Mouse (Mus musculus): ENCODE measurements at regions not wholly inside any gene's neighbourhood (a gene's known extent, or its start where the extent isn't known, plus 50 kb on each side); places are given as distances from the start of the nearest gene placed in this dataset.

DNA sequence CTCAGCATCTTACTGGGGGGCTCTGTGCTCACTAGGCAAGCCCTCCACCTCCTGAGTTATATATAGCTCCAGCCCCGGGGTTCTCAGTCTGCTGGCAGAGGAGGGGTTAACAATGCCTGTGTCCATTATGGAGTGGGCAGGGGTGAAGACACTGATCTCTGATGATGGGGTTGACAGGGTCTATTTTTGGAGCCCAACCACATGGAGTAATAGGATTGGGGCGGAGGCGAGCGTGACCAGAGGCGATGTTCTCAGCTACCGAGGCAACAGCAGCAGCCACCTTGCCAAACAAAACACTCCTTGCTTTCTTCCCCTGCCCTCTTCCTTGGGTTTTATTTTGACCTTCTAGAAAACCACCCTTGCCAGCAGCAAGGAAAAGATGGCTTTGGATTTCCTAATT, 141.1 kb upstream of the Gli2 start:
- DNase-seq (ENCODE audit: low read depth, low spot score) = no peak

DNA sequence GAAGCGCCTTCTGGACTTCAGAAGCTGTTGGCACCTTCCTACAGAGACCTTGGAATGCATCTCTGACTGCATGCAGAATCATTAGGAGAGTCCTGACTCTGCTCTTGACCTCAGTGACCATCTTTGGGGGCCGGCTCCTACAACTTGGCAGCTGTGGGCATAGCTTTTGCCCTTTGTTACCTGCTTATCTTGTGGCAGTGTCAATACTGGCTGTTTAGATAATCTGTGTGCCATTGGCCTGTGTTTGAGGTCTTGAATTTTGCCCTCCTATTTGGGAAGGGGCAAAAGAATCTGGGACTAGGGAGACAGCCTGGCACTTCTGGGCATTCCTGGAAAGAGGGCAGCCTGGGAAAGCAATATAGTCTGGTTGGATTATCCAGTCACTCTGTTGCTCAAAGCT, 137.8 kb upstream of the Gli2 start:
- no peak for DNase-seq (ENCODE audit: low read depth, low spot score)

DNA sequence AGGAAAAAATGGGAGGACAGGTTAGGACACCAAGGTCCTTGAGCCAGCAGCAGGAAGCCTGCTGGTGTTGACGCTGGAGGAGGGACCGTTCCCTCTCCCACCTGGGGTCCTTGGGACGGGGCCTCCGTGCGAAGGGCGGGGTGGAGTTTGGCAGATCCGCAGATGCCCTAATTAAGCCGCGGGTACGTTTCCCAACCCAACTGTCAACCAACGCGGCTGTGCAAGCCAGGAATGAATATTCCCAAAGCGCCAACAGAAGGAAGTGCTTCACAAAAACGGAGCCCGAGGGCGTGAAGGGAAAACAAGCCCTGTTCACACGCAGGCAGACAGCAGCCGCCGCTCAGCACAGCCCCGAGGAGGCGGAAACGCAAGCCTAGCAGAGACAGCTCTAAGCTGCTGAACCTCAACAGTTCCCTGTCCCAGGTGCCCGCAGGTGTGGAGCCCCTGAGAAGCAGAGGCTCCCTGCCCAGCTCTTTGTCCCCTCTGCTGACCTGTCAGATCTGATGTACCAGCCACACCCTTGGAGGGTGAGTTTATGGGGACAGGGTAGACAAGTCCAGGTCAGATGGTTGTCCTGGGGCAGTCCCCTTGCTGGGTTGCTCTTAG, 136.1 kb upstream of the Gli2 start:
- peak; percentile 48 for DNase-seq (ENCODE audit: low read depth, low spot score)

DNA sequence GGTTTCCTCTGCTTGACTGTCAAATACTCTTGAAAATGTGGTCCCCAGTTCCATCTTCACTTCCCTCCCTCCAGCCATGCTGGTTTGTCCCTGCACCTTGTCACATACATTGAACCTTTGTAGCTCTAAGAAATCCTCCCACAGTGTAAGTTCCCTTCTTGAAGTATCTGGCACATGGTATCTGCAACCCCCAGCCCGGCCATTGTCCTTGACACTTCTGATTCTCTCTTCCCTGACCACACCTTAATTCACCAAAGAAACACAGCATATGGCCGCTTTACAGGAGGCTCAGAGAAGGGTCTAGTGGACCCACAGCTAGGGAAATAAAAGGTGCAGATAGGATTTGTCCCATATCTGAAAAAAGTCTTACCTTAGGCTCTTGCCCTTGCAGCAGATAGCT, 133.9 kb upstream of the Gli2 start:
- DNase-seq (ENCODE audit: low read depth, low spot score) = peak; percentile 64

DNA sequence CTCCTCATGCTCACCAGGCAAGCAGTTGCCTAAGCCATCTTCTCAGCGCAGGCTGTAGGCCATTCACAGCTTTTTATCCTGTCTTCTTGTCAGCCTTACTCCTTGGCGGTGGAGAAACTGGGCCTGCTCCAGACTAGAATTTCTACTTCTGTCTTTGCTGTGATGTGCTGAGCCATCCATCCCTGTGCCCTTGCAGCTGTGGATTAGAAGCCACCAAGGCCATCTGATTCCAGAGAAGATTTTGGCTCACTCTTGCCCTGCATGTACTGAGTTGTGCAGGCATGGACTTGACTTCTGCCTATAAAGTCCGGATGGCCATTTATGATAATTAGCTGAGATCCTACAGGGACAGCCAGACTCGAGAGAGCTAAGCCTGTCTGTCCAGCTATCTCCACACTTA, 133.4 kb upstream of the Gli2 start:
- DNase-seq (ENCODE audit: low read depth, low spot score) = no peak

DNA sequence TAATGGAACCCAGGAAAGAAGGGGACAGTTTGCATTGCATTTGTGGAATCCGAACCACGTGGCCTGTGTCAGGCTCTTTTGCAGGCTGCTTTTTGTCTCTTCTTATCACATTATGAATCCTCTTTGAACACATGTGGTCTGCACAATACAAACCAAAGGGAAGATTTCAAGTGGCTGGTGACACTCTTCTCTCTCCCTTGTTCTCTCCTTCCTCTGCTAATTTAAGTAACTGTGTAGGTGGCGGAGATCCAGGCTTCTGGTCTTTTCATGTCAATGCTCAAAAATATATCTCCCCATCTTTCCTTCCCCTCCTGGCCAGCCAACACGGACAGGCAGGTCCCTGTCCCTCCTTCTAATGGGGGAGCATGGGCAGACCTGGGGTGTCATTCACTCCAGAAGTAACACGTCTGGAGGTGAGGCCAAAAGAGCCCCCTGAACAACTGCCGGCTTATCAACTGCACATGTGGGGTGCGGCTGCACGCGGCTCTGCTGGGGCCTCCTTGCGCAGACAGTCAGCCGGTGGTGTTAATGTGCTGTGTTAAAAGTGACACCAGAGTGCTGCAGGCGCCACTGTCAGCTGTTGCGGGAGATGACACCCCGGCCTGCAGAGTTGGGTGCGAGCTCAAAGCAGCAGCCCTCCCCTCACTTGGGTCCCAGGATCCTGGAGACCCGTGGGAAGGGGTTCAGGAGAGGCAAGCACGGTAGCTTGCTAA, 130.3 kb upstream of the Gli2 start:
- DNase-seq (ENCODE audit: low read depth, low spot score) = no peak

DNA sequence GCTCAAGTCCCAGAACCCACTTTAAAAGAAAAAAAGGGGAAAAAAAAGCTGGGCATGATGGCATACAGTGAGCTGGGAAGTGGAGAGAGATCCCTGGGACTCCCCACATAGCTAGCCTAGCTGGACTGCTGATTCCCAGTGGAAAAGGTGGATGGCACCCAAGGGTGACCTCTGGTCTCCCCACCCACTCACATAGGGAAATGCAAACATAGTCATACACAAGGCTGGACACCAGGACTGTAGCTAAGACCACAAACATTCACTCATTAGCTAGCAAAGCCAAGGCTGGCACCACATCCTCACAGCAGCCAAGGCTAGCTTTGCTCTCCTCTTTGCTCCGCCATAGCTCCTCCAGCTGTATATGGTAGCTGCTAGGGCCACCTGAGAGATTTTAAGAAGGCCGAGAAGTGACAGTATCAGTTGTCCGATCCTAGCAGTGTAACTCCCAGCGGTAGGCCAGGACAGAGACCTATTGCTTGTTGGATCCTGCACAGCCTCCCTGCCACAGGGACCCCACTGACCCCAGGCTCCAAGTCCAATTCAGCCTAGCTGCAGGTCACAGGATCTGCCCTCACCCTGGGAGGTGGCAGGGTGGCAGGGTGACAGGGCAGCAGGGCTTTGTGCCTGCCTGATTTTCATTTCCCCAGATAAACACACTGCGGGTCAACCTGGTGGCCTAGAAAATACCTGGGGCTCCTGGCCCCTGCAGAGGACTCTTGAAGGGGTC, 119.8 kb upstream of the Gli2 start:
- DNase-seq (ENCODE audit: low read depth, low spot score) = no peak

DNA sequence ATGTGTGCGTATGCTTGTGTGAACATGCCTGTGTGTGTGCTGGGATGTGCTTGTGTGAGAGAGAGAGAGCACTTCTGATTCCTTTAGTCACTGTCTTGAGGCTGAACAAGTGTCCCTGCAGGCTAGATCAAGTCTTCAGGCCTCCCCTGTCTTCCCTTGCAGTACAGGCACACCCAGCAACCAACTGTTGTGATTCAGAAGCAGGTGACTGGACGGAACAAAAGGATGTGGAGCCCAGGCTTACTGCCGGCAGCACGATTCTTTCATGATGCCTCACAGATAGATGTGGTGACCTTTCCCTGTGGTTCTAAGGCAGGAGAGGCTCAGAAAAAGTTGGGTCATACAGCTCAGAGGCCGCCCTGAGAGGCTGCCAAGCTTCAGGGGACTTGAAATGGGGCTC, 114.0 kb upstream of the Gli2 start:
- peak; percentile 88 for DNase-seq (ENCODE audit: low read depth, low spot score)

DNA sequence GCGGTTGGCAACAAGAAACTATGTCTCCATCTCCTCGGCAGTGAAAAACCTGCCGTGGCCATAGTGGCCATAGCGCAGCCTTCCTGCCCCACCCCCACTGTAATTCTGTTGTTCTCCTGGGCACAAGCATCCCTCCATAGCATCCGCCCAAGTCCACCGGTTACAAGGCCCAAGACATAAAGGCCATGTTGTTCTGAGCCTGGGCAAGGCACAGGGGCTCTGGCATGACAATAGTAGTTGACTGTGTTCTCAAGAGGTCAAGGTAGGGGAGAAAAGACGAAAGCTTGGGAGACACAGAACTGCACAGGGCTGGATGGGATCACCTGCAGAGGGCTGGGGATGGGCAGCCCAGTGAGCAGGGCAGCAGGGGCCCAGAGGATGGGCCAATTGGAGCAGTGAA, 112.9 kb upstream of the Gli2 start:
- peak; percentile 64 for DNase-seq (ENCODE audit: low read depth, low spot score)

DNA sequence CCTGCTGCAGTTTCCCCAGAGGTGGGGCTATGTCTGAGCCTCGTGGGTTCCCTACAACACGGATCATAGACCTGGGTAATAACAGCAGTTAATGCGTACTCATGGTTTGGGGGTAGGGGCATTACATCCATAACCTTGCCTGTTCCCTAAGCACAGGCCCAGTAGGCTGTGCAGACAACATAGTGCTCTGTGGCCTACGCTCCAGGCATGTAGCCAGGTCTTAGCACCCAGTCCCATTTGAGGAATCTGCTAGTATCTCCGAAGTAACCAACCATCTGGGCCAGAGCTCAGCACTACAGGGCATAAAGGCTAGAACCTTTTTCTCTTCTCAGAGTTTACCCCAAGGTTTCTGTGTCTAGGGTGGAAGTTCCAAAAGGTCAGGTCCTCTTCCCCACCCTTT, 111.4 kb upstream of the Gli2 start:
- DNase-seq (ENCODE audit: low read depth, low spot score) = no peak

DNA sequence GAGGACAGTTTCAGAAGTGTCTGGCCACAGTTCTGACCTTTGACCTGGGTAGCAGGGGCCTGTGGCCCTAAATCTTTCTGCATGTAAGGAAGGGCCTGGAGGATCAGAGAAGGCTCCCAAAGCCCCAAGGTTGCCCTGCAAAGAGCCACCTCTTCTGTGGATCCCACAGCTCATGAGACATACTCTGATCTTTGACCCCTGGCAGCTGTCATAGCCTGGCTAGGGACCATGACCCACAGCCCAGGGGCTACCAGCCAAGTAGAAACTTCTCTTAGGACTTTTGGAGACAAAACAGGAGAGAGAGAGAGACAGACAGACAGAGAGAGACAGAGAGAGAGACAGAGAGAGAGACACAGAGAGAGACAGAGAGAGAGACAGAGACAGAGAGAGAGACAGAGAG, 110.4 kb upstream of the Gli2 start:
- DNase-seq (ENCODE audit: low read depth, low spot score) = no peak

DNA sequence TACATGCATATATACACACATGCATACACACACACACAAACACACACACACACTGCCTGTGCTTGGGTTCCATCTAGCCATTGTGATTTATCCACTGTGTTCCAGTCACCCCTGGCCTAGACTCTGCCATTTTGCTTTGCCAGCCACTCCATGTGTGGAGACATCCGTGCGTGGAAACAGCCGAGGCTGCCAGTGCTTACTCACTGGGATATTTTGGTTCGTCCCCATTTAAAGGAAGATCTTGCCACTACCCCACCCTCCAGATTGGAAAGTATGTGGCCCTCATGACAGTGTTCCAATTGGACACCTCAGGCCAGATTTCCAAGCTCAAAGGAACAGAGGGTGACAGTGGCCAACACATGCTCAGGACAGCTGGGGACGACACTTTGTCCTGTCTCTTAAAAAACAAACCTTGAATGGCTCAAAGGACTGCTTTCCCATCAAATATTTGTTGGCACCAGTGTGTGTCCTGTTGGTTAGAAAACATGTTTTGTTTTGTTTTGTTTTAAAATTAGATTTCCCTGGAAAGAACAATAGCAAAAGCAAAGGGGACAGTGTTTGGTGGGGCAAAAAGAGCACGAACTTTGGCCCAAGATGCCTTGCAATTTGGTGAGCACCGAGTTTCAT, 109.8 kb upstream of the Gli2 start:
- no peak for DNase-seq (ENCODE audit: low read depth, low spot score)

DNA sequence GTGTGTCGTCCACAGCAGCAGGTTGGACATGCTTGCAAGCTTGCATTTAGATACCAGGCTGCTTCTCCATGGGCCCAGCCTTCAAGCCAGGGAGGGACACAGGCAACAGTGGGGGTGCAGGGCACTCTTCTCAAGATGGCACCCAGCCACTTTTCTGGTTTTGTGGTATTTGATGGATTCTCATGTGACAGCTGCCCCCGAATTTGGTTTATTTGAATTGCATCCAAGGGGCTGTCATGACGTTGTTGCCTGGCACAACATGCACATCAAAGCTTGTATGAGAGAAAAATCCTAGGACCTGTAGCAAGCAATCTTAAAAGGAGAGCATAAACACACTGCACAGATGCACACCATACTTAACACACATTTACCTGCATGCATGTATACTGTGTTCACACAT, 108.3 kb upstream of the Gli2 start:
- no peak for DNase-seq (ENCODE audit: low read depth, low spot score)

DNA sequence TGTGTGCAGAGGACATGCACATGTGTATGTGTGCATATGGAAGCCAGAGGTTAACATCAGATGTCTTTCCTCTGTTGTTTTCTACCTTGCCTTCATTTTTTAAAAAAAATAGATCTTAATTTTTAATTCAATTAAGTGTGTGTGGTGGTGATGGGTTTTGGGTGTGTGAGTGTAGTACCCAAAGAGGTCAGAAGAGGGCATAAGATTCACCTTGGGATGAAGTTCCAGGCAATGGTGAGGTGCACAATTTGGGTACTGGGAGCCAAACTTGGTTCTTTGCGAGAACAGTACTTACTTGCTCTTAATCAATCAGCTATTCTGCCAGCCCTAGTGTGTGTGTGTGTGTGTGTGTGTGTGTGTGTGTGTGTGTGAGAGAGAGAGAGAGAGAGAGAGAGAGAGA, 106.9 kb upstream of the Gli2 start:
- peak; percentile 25 for DNase-seq (ENCODE audit: low read depth, low spot score)

DNA sequence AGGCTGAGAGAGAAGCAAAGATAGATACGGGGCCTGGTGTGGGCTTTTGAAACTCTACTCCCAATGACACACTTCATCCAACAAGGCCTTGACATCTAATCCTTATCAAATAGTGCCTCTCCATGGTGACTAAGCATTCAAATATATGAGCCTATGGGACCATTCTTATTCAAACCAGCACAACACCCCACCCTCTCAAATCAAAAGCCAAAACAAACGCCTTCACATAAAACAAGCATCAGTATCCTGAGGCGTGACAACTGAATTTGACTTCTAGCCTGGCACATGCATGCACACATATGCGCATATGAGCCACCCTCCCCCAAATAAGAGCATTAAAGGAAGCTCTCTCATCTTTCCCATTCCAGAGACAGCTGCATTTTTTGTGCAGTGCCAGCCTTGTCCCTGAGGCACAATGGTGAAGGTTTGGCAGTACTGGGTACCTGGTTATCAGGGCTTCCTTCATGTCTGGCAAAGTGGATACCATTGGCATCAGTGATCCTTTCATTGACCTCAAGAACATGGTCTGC, 103.8 kb upstream of the Gli2 start:
- peak; percentile 70 for DNase-seq (ENCODE audit: low read depth, low spot score)

DNA sequence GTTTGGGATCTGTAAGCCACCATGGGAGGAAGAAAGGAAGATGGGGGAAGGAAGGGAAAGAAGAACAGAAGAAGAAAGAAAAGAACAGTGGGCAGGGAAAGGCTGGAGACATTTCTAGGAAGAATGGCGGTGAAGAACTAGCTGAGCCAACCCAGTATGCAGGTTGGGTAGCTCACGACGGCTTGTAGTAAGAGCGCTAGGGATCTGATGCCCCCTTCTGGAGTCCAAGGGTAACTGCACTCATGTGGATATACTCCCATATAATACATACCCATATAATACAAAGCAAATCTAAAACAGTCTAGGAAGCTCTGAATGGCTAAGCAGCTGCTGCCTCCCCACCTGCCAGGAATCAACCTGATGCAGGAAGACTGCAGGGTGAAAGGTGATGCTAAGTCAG, 100.2 kb upstream of the Gli2 start:
- peak; percentile 88 for DNase-seq (ENCODE audit: low read depth, low spot score)

DNA sequence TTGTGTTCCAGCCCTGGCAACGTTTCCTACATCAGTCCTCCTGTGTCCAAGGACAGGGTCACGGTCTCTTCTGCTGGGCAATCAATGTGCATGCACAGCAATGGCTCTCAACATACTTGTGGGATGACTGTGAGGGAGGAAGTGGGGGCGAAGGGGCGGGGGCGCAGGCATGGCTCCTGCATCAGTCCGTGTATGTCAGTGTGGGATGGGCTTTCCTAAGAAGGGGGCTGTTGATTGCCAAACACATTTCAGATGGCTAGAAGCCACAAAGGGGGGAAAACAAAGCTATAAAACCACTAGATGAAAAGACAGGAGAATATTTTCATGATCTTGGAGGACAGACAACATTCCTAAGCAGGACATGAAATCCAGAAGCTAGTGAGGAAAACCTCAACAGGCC, 99.4 kb upstream of the Gli2 start:
- DNase-seq (ENCODE audit: low read depth, low spot score) = no peak

DNA sequence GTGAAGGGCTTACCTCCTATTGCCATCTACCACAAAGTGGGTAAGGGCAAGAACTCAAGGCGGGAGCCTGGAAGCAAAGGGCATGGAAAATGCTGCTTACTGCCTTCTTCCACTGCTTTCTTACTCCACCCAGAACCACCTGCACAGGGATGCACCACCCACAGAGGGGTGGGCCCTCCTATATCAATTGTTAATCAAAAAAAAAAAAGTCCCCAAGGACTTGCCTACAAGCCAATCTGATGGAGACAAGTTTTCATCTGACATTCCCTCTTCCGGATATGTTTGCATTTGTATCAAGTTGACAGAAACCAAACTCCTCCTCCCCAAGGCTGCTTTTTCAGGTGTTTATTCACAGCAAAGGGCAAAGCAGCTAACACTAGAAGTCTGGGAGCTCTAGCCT, 94.1 kb upstream of the Gli2 start:
- DNase-seq (ENCODE audit: low read depth, low spot score) = peak; percentile 79

DNA sequence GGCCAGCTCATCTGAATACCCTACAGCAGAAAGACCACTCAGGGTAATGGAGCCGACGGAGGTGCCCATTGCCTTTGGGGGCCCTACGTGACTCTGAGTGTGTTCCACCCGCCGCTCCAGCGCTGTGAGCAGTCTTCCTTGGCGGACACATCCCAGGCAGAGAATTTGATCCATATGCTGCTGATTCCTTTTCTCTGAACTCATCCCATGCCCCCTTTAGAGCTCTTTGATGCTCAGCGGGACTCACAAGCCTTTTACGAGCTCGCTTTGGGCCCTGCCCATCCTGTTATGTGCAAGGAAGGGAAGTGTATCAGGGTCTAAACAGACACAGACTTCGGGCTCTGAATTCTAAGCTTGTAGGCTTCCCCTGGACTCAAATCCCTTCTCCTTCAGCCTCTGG, 90.4 kb upstream of the Gli2 start:
- DNase-seq (ENCODE audit: low read depth, low spot score) = peak; percentile 40

DNA sequence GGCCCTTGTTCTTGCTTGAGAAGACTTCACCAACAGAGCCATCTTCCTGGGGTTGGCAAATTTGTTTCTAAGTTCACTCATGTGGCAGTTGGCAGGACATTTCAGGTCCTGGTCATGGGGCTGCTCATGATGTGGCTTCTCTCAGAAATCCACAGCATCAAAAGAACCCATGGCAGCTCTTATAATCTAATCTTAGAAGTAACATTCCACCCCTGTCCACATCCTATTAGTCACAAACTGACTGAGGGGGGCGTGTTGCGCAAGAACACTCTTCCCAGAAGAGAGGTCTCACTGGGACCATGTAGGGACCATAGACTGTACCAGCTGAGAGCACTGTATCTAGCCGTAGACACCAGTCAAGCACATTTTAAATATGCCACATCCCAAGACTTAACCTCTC, 75.6 kb upstream of the Gli2 start:
- DNase-seq (ENCODE audit: low read depth, low spot score) = no peak

DNA sequence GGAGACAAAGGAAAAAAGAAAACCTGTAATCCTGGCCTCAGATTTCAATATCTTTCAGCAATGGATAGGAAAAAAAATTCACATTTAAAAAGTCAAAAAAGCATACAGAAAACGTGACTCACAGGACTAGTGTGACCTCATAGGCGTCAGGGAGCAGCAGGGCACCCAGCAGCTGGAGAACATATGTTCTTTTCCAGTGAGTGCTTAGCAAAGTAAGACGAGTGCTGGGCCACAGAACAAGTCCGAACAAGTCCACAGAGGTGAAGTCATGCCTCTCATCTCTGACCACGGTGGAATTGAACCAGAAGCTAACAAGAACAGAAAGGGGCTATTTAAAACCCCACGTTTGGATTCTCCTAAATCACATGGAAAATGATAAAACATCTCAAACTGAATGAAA, 72.1 kb upstream of the Gli2 start:
- peak; percentile 46 for DNase-seq (ENCODE audit: low read depth, low spot score)

DNA sequence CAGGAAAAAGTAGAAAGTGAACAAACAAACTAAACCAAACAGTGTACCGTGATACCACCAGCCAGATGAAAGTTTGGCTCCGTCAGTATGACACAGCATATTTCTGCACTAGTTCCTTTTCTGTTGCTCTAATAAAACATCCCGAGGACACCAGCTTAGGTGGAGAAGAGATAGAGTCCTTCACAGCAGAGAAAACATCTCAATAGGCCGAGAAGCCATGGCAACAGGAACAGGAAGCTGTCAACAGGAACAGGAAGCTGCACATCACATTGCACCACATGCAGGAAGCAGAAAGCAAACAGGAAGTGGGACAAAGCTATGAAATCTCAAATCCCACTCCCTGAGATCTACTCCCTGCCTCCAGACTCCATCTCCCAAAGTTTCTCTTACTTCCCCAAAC, 71.4 kb upstream of the Gli2 start:
- DNase-seq (ENCODE audit: low read depth, low spot score) = no peak
